Mouse (Mus musculus) E14TG2a.4 (cell line): Measurements from ENCODE around the gene Rgs3.

ENCODE experiments used
- H3K27me3 ChIP-seq: 2 replicates; pipeline ENCODE4 v1.6.1; 2014; ENCODE audit warnings: low read length, control low read depth; ENCODE audit not compliant: insufficient read depth
- H3K36me3 ChIP-seq: 2 replicates; pipeline ENCODE4 v1.6.1; 2014; ENCODE audit warnings: low read length, control low read depth; ENCODE audit not compliant: insufficient read depth
- H3K4me1 ChIP-seq: replicated peaks from 2 replicates; pipeline ENCODE4 v1.6.1; 2014; ENCODE audit warnings: low read depth, low read length, control low read depth
- H3K4me3 ChIP-seq: replicated peaks from 2 replicates; pipeline ENCODE4 v1.5.1; 2014; ENCODE audit warnings: mild to moderate bottlenecking, low read length
- H3K9me3 ChIP-seq: 2 replicates; pipeline ENCODE4 v1.6.1; 2014; ENCODE audit warnings: low read length, control low read depth
- CTCF ChIP-seq: conservative IDR thresholded peaks from 2 replicates; pipeline ENCODE4 v1.5.1; 2014; ENCODE audit warnings: low read length
- NANOG ChIP-seq: IDR thresholded peaks from 2 replicates; pipeline ENCODE4 v1.6.1; 2014; ENCODE audit warnings: borderline replicate concordance, low read length, mixed read lengths
- POU5F1 ChIP-seq: IDR thresholded peaks from 2 replicates; pipeline ENCODE4 v1.6.1; 2014; ENCODE audit warnings: low read length, borderline replicate concordance

Gene Rgs3

DNA sequence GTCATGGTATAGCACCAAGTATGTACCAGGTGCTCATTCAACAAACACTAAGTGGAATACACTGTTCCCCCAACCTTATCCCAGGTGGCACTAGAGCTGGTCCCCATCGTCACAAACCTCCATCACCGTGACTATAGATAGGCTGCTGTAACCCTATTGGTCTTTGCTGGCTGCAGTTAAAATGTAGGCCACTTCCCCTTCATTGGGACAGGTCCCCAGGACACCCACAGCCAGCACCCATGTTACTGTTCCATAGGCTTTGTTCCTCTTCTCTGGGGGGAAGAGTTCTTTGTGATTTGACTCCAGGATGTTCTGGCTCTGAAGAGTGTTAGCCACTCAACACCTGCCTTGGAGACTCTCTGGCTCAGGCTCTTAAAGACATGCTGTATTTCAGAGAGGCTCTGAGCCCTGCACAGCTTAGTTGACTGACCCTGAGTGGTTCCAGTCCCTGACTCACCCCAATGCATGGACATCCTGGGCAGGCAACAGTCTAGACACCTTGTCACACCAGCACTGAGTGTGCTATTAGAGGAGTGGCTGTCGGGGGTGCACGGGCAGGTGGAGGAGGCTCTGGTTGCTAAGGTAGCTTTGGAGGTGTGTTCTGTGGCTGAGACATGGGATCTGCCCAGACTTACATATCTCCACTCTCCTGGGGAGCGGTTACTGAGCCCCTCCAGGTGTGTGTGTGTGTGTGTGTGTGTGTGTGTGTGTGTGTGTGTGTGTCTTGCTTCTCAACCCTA, 94.4 kb downstream of the Rgs3 start:
- Histone ChIP-seq H3K4me1 (peaks cover 12% of the 10 kb centered on the region), H3K4me3 (no peak overlapping the region), H3K27me3 (peaks cover 28% of the 10 kb centered on the region), H3K36me3 (no peaks in the 10 kb centered on the region; the same call in 1 of the 2 replicates), H3K9me3 (no peaks in the 10 kb centered on the region)
- no peak for TF ChIP-seq NANOG
- TF ChIP-seq CTCF, result no peak
- no peak for TF ChIP-seq POU5F1

DNA sequence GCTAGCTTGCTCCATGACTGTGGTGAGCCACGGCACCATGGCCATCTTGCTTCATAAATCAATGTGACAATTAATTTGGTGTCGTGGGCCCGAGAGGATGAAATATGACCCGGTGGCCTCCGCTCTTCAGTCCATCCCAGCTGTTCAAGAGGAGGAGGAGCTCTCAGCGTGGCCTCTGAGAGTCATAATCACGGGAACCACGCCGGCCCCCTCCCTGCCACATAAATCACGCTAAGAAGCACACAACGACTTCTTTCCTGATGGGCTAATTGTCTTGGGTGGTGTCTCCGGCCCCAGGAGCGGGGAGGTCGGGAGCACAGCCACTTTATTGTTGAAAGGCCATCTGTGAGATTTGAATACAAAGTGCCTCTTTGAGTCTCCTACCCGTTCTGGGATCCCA, 99.6 kb downstream of the Rgs3 start:
- Histone ChIP-seq H3K4me3 (no peak overlapping the region), H3K9me3 (no peaks in the 10 kb centered on the region), H3K36me3 (no peaks in the 10 kb centered on the region; the same call in 1 of the 2 replicates), H3K27me3 (peaks cover 28% of the 10 kb centered on the region), H3K4me1 (peaks cover 60% of the 10 kb centered on the region)
- no peak for TF ChIP-seq NANOG
- TF ChIP-seq POU5F1, result no peak

DNA sequence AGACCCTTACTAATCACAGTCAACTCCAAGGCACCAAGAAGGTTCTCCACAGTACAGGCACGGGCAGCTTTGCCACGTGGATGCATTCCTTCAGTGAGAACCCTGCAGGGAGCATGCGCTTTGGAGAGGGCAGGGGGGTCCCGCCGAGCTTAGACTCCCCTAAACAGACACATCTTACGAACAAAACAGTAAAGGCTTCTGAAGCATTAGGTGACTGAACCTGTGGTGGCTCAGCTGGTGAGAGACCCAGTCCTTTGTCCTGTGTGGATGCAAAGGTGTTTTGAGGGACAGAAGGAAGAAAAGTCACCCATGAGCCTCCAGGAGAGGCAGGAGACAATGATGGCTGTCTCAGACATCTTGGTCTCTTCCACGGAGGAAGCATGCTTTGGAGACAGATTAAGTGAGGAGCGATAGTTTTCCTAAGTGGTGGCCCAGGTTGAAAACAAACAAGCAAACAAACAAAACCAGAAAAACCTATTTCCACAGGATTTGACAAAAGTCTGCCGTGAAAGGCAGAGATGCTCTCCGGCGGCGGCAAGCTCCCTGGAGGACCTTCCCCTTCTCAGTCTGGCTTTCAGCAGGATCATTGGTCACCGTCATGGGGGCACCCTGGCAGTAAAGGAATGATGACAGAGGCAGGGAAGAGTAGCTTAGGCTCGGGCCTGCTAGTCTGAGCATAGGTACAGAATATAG, 100.4 kb downstream of the Rgs3 start:
- Histone ChIP-seq H3K9me3 (no peaks in the 10 kb centered on the region), H3K4me1 (peaks cover 67% of the 10 kb centered on the region), H3K36me3 (no peaks in the 10 kb centered on the region; the same call in 1 of the 2 replicates), H3K27me3 (peaks cover 28% of the 10 kb centered on the region), H3K4me3 (peak overlapping the region; percentile 54)
- TF ChIP-seq NANOG, result no peak
- TF ChIP-seq CTCF, result no peak
- TF ChIP-seq POU5F1, result no peak

DNA sequence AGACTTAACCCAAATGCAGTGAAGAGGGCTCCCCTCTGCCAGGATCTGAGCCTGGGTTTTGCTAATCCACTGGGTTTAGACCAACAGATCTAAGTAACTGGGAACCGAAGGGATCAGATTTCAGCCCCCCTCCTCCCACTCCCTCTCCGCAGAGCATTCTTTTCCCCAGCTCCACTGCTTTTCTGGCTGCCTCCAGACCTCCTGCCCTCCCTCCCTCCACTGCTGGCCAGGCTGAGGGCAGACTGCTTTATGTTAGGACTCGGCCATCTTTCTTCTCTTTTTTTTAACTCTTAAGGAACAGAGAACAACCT, 100.9 kb downstream of the Rgs3 start:
- Histone ChIP-seq H3K4me3 (peak overlapping the region; percentile 54), H3K27me3 (peaks cover 25% of the 10 kb centered on the region), H3K4me1 (peaks cover 71% of the 10 kb centered on the region), H3K9me3 (no peaks in the 10 kb centered on the region), H3K36me3 (no peaks in the 10 kb centered on the region; the same call in 1 of the 2 replicates)
- no peak for TF ChIP-seq CTCF
- TF ChIP-seq NANOG, result no peak
- TF ChIP-seq POU5F1, result no peak

DNA sequence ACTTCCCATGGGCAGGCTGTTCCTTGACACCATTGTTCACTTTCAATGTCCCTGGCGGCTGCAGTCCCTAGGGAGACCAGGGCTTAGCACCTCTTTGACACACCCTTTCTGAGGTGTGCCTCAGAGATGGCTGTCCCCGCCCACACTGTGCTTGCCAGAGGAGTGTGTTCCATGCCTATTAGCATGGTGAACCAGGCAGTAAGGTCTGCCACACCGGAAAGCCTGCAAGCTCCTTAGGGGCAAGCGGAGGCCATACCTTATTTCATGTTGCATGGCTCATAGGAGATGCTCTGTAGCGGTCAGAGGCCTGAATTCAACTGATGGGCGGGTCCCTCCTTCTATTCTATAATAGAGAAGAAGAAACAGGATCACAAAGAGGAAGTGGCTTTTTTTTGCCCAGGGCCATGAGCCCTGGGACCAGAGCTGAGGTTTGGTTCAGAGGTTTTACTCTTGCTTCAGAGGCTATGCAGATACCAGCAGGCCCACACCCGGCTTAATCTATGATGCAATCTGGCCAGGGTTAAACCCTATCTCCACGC, 101.7 kb downstream of the Rgs3 start:
- peaks cover 79% of the 10 kb centered on the region for H3K4me1 ChIP-seq
- H3K9me3 ChIP-seq, result no peaks in the 10 kb centered on the region
- TF ChIP-seq NANOG (no peak), POU5F1 (no peak), CTCF (no peak)
- peaks cover 23% of the 10 kb centered on the region for H3K27me3 ChIP-seq
- H3K36me3 ChIP-seq, result no peaks in the 10 kb centered on the region; the same call in 1 of the 2 replicates
- peak overlapping the region; percentile 54 for H3K4me3 ChIP-seq

DNA sequence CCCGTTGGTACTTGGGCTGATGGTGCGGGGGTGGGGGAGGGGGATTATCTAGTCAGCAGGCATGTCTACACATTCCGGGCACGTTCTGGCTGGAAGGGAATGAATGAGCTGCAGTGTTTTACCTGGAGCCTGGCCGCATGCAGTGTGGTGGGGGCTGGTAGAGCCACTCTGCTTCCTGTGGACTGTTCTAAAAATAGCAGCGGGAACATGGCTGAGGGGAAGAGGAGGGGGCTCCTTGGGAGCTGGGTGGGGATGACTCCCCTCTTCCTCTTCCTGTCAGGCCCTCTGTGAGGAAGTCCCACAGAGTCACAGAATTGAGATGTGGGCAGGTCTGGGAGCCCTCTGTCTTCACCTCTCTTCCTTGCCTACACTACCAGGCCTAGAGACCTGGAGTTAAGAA, 103.7 kb downstream of the Rgs3 start:
- Histone ChIP-seq H3K27me3 (peaks cover 10% of the 10 kb centered on the region), H3K36me3 (no peaks in the 10 kb centered on the region), H3K9me3 (no peaks in the 10 kb centered on the region), H3K4me1 (peaks cover 77% of the 10 kb centered on the region), H3K4me3 (peak overlapping the region; percentile 74)
- TF ChIP-seq CTCF (no peak), NANOG (no peak), POU5F1 (no peak)

DNA sequence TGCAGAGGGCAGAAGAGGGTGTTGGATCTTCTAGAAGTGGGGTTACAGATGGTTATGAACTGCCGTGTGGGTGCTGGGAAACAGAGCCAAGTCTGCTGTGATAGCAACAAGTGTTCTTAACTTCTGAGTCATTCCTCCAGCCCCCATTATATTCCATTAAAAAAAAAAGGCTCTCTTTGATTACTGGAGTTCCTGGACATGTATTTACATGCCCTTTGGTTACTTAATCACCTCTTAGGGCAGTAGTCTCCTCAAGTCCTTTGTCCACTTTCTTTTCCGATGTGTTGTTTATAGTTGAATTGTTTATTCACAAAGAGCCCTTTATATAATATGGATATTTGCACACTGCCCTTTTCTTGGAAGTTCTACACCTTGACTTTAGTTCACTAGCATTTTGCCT, 106.2 kb downstream of the Rgs3 start:
- Histone ChIP-seq H3K4me1 (peaks cover 64% of the 10 kb centered on the region), H3K36me3 (no peaks in the 10 kb centered on the region), H3K9me3 (no peaks in the 10 kb centered on the region), H3K27me3 (0 out of 2 replicates have a peak, but pooled peaks cover 1% of the 10 kb centered on the region), H3K4me3 (no peak overlapping the region)
- TF ChIP-seq NANOG, result no peak

DNA sequence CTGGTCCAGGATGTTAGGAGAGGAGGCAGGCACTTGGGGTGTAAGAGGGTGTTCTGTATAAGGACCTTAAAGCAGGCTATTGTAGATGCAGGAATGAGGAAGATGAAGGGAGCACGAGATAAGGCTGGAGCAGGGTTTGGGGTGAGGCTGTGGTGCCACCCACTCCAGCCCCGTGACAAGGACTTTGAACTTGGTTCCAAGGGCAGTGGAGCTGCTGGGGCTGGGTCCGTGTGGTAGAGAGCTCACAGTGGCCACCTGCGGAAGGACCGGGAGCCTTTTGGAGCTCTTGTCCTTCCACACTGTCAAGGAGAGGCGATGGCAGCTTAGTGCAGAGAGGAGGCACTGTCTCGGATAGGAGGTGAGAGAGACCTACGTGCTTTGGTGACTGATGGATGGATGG, 109.0 kb downstream of the Rgs3 start:
- no peak overlapping the region for H3K4me3 ChIP-seq
- no peaks in the 10 kb centered on the region for H3K9me3 ChIP-seq
- H3K36me3 ChIP-seq, result no peaks in the 10 kb centered on the region
- peaks cover 51% of the 10 kb centered on the region for H3K4me1 ChIP-seq
- H3K27me3 ChIP-seq, result peaks cover 28% of the 10 kb centered on the region
- no peak for TF ChIP-seq POU5F1
- no peak for TF ChIP-seq CTCF
- TF ChIP-seq NANOG, result no peak
